Comparison of ENCODE assay signal across 22 mouse cellular contexts in the genomic region with DNA sequence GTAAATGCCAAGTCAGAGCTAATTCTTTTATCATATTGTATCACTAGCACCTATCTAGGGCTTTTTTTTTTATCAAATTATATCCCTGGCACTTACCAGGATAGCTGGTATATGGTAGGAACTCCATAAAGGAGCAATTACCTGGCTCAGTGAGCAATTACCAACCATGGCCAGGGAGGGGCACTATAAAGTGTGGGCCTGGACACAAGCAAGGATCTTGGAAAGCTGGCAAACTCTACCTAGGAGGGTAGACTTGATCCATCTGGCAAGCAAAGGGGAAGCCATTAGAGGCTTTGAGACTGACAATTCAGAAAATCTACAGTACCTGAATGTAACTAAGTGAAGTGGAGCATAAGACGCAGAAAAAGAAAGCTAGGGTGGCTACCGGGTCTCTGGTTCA. TPM values are rescaled to one million over a fixed set of nuclear protein-coding genes. Genes with fewer than 3 reads are reported as not detected.
DNase-seq lines count a peak whose midpoint lies in the region; ATAC-seq and TF ChIP-seq lines count a peak whose summit lies in the region.
"Had no signal": no experiment of that assay in that cellular context is flagged by ENCODE, and none has a peak within 500 bp of the region (broad histone marks: within the 10 kb centered on the region; RNA-seq: fewer than 3 reads in every experiment).

No protein-coding gene starts in this region.

- 88% methylated on average over 2 of the region's 2 CpGs for WGBS in midbrain, postnatal 0 days
- WGBS in midbrain, embryonic 11.5 days: 91% methylated on average over 2 of the region's 2 CpGs

- no peaks in the 10 kb centered on the region for H3K36me3 ChIP-seq in midbrain, postnatal 0 days (ENCODE audit: insufficient read depth, low read length)
- no peaks in the 10 kb centered on the region for H3K36me3 ChIP-seq in midbrain, embryonic 11.5 days (ENCODE audit: control insufficient read depth, insufficient read depth, low read length)
- H3K36me3 ChIP-seq: embryonic facial prominence, embryonic 10.5 days; embryonic facial prominence, embryonic 12.5 days; forebrain, embryonic 15.5 days; G1E had no signal

- ATAC-seq in midbrain, postnatal 0 days (ENCODE audit: low FRiP score): no peak
- no peak for ATAC-seq in midbrain, embryonic 11.5 days (ENCODE audit: low FRiP score)
- ATAC-seq: activated CD4-positive, CD25-positive, alpha-beta regulatory T cell, adult 4 months; CD4-positive, CD25-positive, alpha-beta regulatory T cell, adult 4 months; forebrain, embryonic 13.5 days; forebrain, embryonic 15.5 days; forebrain, postnatal 0 days; Patski had no signal

- no peak overlapping the region for H3K9ac ChIP-seq in midbrain, postnatal 0 days (replicated peaks; ENCODE audit: low read length, poor library complexity, severe bottlenecking)
- H3K9ac ChIP-seq in midbrain, embryonic 11.5 days (ENCODE audit: low read length): no peak overlapping the region
- H3K9ac ChIP-seq: embryonic facial prominence, embryonic 12.5 days; forebrain, embryonic 13.5 days; forebrain, embryonic 15.5 days; forebrain, postnatal 0 days had no signal

- DNase-seq in cerebellum, adult 9-10 months: peak; percentile 32
- DNase-seq in cerebellum, adult 18-20 months: no peak
- DNase-seq in cerebellum, postnatal 14 days: peak; percentile 29 to 48
- DNase-seq in cerebellum, adult 8-10 months: no peak
- DNase-seq in midbrain, postnatal 0 days (ENCODE audit: low spot score): peak; percentile 17
- no peak for DNase-seq in midbrain, embryonic 11.5 days (ENCODE audit: low spot score, missing footprints)
- DNase-seq: adrenal gland, adult 8-10 months; adrenal gland, postnatal 14 days; adrenal gland, postnatal 36 days; B cell, adult 2 months; cerebellum, adult 11-12 months; cerebellum, adult 9-11 months; forebrain, postnatal 0 days had no signal

- no peak overlapping the region for H3K4me3 ChIP-seq in midbrain, postnatal 0 days (ENCODE audit: low read depth, low read length)
- H3K4me3 ChIP-seq in midbrain, embryonic 11.5 days (ENCODE audit: low read depth, low read length): no peak overlapping the region
- H3K4me3 ChIP-seq: embryonic facial prominence, embryonic 10.5 days; embryonic facial prominence, embryonic 12.5 days; forebrain, embryonic 13.5 days; forebrain, embryonic 15.5 days had no signal

- H3K4me1 ChIP-seq in midbrain, postnatal 0 days (ENCODE audit: insufficient read depth, low read length): no peaks in the 10 kb centered on the region
- no peaks in the 10 kb centered on the region for H3K4me1 ChIP-seq in midbrain, embryonic 11.5 days (ENCODE audit: control insufficient read depth, insufficient read depth, low read length)
- H3K4me1 ChIP-seq: embryonic facial prominence, embryonic 10.5 days; embryonic facial prominence, embryonic 12.5 days had no signal

- H3K4me2 ChIP-seq in midbrain, postnatal 0 days (ENCODE audit: low read depth, low read length, poor library complexity, severe bottlenecking): no peak overlapping the region
- H3K4me2 ChIP-seq in midbrain, embryonic 11.5 days: no peak overlapping the region
- H3K4me2 ChIP-seq: embryonic facial prominence, embryonic 12.5 days; forebrain, embryonic 13.5 days; forebrain, embryonic 15.5 days had no signal

- no peak for TF ChIP-seq CTCF in midbrain, postnatal 0 days (IDR thresholded peaks at IDR 0.05)

- no peaks in the 10 kb centered on the region for H3K27me3 ChIP-seq in midbrain, postnatal 0 days (ENCODE audit: insufficient read depth, low read length)
- no peaks in the 10 kb centered on the region for H3K27me3 ChIP-seq in midbrain, embryonic 11.5 days (ENCODE audit: control insufficient read depth, insufficient read depth, low read length)
- H3K27me3 ChIP-seq: CH12.LX; embryonic facial prominence, embryonic 12.5 days; forebrain, embryonic 13.5 days; forebrain, embryonic 15.5 days had no signal

- H3K9me3 ChIP-seq in midbrain, postnatal 0 days (ENCODE audit: low read length): no peaks in the 10 kb centered on the region
- no peaks in the 10 kb centered on the region for H3K9me3 ChIP-seq in midbrain, embryonic 11.5 days (ENCODE audit: control insufficient read depth, low read length)
- H3K9me3 ChIP-seq: embryonic facial prominence, embryonic 10.5 days; embryonic facial prominence, embryonic 12.5 days; forebrain, embryonic 13.5 days; forebrain, embryonic 15.5 days; G1E had no signal

- no peak overlapping the region for H3K27ac ChIP-seq in midbrain, postnatal 0 days (ENCODE audit: low read depth, low read length)
- H3K27ac ChIP-seq in midbrain, embryonic 11.5 days (ENCODE audit: low read depth, low read length): no peak overlapping the region
- H3K27ac ChIP-seq: embryonic facial prominence, embryonic 10.5 days; embryonic facial prominence, embryonic 12.5 days; forebrain, embryonic 13.5 days; forebrain, embryonic 15.5 days had no signal

RNA-seq across cellular contexts. Expression of a gene that starts 10.2 kb away (rescaled TPM):
- total RNA-seq in midbrain, postnatal 0 days (2014; rRNA removed): 10.3 and 17.1 TPM in 2 replicates
- polyA plus RNA-seq in midbrain, postnatal 0 days (2015; fragmentation: Nextera tagmentation; extraction: Ambion mirVana): 4.0 and 4.7 TPM in 2 replicates
- 4.8 and 5.4 TPM in 2 replicates for polyA plus RNA-seq in midbrain, embryonic 11.5 days (2014; fragmentation: Nextera tagmentation; extraction: Ambion mirVana)
- polyA plus RNA-seq: G1E, Patski had no signal

Comparison
In these comparisons a context has a peak if more than half of its experiments do, and no peak if none do; other contexts are left out.
1. DNase-seq: peak in cerebellum, adult 9-10 months (single experiment), cerebellum, postnatal 14 days (2 of 2) and midbrain, postnatal 0 days (single experiment); none in cerebellum, adult 18-20 months (0 of 2), cerebellum, adult 8-10 months (single experiment) and midbrain, embryonic 11.5 days (single experiment).